Mouse (Mus musculus) CH12.LX (cell line): Measurements from ENCODE around the gene 1500015O10Rik. TPM values are rescaled to one million over a fixed set of nuclear protein-coding genes. Genes with fewer than 3 reads are reported as not detected.
A peak's percentile ranks its signal among the peaks of the same experiment; 100 is the strongest.

Experiments
- DNase-seq: peaks from one replicate; pipeline ENCODE4 v3.0.0-alpha.2; 2013; ENCODE audit errors: extremely low read depth
- H3K27ac ChIP-seq: 2 replicates; pipeline ENCODE4 v1.5.1; 2012; ENCODE audit warnings: low read depth, mild to moderate bottlenecking, control low read depth, moderate library complexity; ENCODE audit not compliant: insufficient read depth
- H3K27me3 ChIP-seq: replicated peaks from 2 replicates; pipeline ENCODE3; 2012; ENCODE audit warnings: inconsistent platforms
- H3K36me3 ChIP-seq, 2 experiments: replicated peaks in 1 of 2; 2 replicates each; pipeline versions ENCODE3 to v1.6.1; 2012; ENCODE audit warnings: inconsistent platforms in 1 of 2, low read length in 1 of 2, mild to moderate bottlenecking in 1 of 2, mixed read lengths in 1 of 2, moderate library complexity in 1 of 2; ENCODE audit not compliant: control insufficient read depth in 1 of 2, insufficient read depth in 1 of 2
- H3K4me1 ChIP-seq, 2 experiments: 2 replicates each; pipeline ENCODE4 v1.6.1; 2012; ENCODE audit warnings: inconsistent platforms in 1 of 2, moderate library complexity in 1 of 2; ENCODE audit not compliant: insufficient read depth in 2 of 2, control insufficient read depth in 1 of 2
- H3K4me2 ChIP-seq: 2 replicates; pipeline ENCODE4 v1.6.1; 2012; ENCODE audit warnings: low read depth, mild to moderate bottlenecking, control low read depth; ENCODE audit not compliant: poor library complexity, insufficient read depth, severe bottlenecking
- H3K4me3 ChIP-seq, 3 experiments: fragments of 150-350 bp in 1 of 3; sonication (generic) in 1 of 3; replicated peaks in 1 of 3; 2 replicates each; pipeline versions ENCODE3 to v1.5.1; 2011 to 2012; ENCODE audit warnings: low read depth in 2 of 3, low read length in 2 of 3, mild to moderate bottlenecking in 2 of 3, moderate library complexity in 2 of 3, control low read depth in 1 of 3, improper control_type of control experiment in 1 of 3, inconsistent platforms in 1 of 3, mixed read lengths in 1 of 3; ENCODE audit not compliant: poor library complexity in 1 of 3
- H3K79me2 ChIP-seq: replicated peaks from 2 replicates; pipeline ENCODE4 v1.6.1; 2012; ENCODE audit warnings: mild to moderate bottlenecking, moderate library complexity; ENCODE audit not compliant: control insufficient read depth, poor library complexity, insufficient read depth, severe bottlenecking; ENCODE audit errors: extremely low read depth
- H3K9ac ChIP-seq: 2 replicates; pipeline ENCODE4 v1.6.1; 2012; ENCODE audit warnings: low read depth, mild to moderate bottlenecking, control low read depth, moderate library complexity; ENCODE audit not compliant: insufficient read depth
- H3K9me3 ChIP-seq: replicated peaks from 2 replicates; pipeline ENCODE3; 2012; ENCODE audit warnings: low read length, inconsistent platforms, mixed read lengths
- BHLHE40 ChIP-seq: IDR thresholded peaks from 2 replicates; pipeline ENCODE4 v1.6.1; 2011; ENCODE audit warnings: mild to moderate bottlenecking, low read depth, low read length, improper control_type of control experiment
- CTCF ChIP-seq, 2 experiments: IDR thresholded peaks in 1 of 2; conservative IDR thresholded peaks in 1 of 2; 2 replicates each; pipeline ENCODE4 v1.5.1; 2011 to 2012; ENCODE audit warnings: low read depth in 2 of 2, low read length in 2 of 2, improper control_type of control experiment in 1 of 2, inconsistent platforms in 1 of 2, mild to moderate bottlenecking in 1 of 2, moderate library complexity in 1 of 2
- MEF2A ChIP-seq: IDR thresholded peaks from 2 replicates; pipeline ENCODE4 v1.6.1; 2014; ENCODE audit warnings: low read depth, mild to moderate bottlenecking, inconsistent platforms, low read length, improper control_type of control experiment, borderline replicate concordance
- MXI1 ChIP-seq: IDR thresholded peaks from 2 replicates; pipeline ENCODE4 v1.6.1; 2011; ENCODE audit warnings: mild to moderate bottlenecking, low read depth, low read length, improper control_type of control experiment
- RCOR1 ChIP-seq: conservative IDR thresholded peaks from 2 replicates; pipeline ENCODE4 v1.6.1; 2012; ENCODE audit warnings: low read depth, mild to moderate bottlenecking, inconsistent platforms, low read length, improper control_type of control experiment
- SIN3A ChIP-seq: IDR thresholded peaks from 2 replicates; pipeline ENCODE4 v1.6.1; 2012; ENCODE audit warnings: low read length, improper control_type of control experiment, inconsistent platforms
- SMC3 ChIP-seq: IDR thresholded peaks from 2 replicates; pipeline ENCODE4 v1.6.1; 2011; ENCODE audit warnings: low read depth, low read length, improper control_type of control experiment
- ZKSCAN1 ChIP-seq: IDR thresholded peaks from 2 replicates; pipeline ENCODE4 v1.6.1; 2012; ENCODE audit warnings: low read depth, inconsistent platforms, low read length, improper control_type of control experiment, borderline replicate concordance
- ZMIZ1 ChIP-seq: IDR thresholded peaks from 2 replicates; pipeline ENCODE4 v1.6.1; 2012; ENCODE audit warnings: low read depth, mild to moderate bottlenecking, inconsistent platforms, low read length, improper control_type of control experiment
- dilution Hi-C: fragments of 300-500 bp; cut with MboI; formaldehyde crosslinking; loops from 2 replicates; pipeline ENCODE4 v1.14.3; 2020; ENCODE audit warnings: low sequenced_read_pairs; ENCODE audit not compliant: extremely low pct_unique_long_range_greater_than_20kb, extremely low pct_ligation_motif_present
- in situ Hi-C: fragments of 300-500 bp; cut with MboI; formaldehyde crosslinking; loops from 3 replicates; pipeline ENCODE4 v1.14.3; 2019; ENCODE audit warnings: low sequenced_read_pairs, low pct_ligation_motif_present, low pct_unique_long_range_greater_than_20kb, mixed read lengths
- polyA plus RNA-seq: library from polyadenylated mRNA; unstranded; fragments of >175 nt; gene quantifications from 2 replicates; pipeline ENCODE4 v1.2.1, GENCODE M21; 2012; ENCODE audit warnings: low read depth; ENCODE audit not compliant: insufficient read length
- total RNA-seq, 2 experiments: library from RNA; depleted of rRNA; stranded (reverse); fragments of 300-350 nt in 1 of 2; fragments of >200 nt in 1 of 2; gene quantifications; 2 replicates each; pipeline ENCODE4 v1.2.3; 2012 to 2014

Gene 1500015O10Rik
- total and polyA plus RNA-seq, 3 experiments = not detected

DNA sequence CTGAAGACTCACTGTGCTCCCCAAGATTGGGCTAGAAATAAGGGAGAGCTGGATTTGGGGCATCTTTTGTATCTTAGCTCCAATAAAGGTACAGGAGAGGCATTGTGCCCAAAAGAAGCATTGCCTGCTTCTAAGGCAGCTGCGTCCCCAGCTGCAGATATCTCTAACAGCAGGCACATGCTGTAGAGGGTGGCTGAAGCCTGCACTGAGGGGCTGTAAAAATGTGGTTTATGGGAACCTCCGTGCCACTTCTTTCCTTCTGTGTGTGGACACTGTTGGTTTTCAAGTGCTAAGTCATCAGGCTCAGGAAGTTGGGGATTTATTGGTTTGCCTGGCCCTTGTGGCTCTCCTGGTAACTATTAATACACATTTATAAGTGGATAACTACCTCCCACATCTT lies 11.6 kb upstream of the 1500015O10Rik start:
- dilution Hi-C loops (no loop called here), in situ Hi-C loops (no loop called here)
- Histone ChIP-seq H3K9ac (no peak overlapping the region), H3K4me3 (no peak overlapping the region), H3K9me3 (peaks cover 4% of the 10 kb centered on the region), H3K79me2 (no peaks in the 10 kb centered on the region), H3K4me1 (no peaks in the 10 kb centered on the region), H3K27me3 (no peaks in the 10 kb centered on the region), H3K4me2 (no peak overlapping the region), H3K27ac (no peak overlapping the region), H3K36me3 (no peaks in the 10 kb centered on the region)
- no peak for TF ChIP-seq MEF2A
- no peak for TF ChIP-seq SIN3A
- TF ChIP-seq CTCF (conservative IDR thresholded peaks at IDR 0.05 in 1 of 2, IDR thresholded peaks at IDR 0.05 in 1 of 2; ENCODE audit: low read depth in 2 of 2, low read length in 2 of 2) = no peak
- no peak for TF ChIP-seq RCOR1
- DNase-seq = no peak

DNA sequence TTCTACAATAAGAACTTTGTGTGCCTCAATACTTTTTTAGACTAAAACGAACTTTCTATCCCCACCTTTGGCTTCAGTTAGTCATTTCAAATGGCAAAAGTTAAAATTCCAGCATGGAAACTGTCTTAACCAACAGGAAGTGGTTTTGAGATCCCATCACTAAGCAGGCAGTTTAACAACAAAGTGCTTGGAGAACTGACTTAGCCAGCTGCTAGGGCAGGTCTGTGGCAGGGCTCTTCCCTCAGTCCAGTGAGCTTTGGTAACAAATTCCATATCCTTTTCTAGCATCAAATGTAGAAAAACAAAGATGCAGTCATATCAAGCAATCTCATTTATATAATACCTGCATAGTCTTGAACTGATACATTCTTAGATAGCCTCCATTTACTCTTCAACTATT lies 7.9 kb upstream of the 1500015O10Rik start:
- no peak for TF ChIP-seq ZMIZ1
- no peak for TF ChIP-seq BHLHE40
- TF ChIP-seq ZKSCAN1 = no peak
- H3K4me3 ChIP-seq = no peak overlapping the region
- H3K27me3 ChIP-seq = no peaks in the 10 kb centered on the region
- dilution Hi-C loops (no loop called here), in situ Hi-C loops (no loop called here)
- no peak overlapping the region for H3K4me2 ChIP-seq
- H3K9me3 ChIP-seq = peaks cover 4% of the 10 kb centered on the region
- H3K27ac ChIP-seq = no peak overlapping the region
- H3K36me3 ChIP-seq = no peaks in the 10 kb centered on the region
- no peak for DNase-seq
- no peaks in the 10 kb centered on the region for H3K4me1 ChIP-seq
- H3K9ac ChIP-seq = no peak overlapping the region
- no peaks in the 10 kb centered on the region for H3K79me2 ChIP-seq

DNA sequence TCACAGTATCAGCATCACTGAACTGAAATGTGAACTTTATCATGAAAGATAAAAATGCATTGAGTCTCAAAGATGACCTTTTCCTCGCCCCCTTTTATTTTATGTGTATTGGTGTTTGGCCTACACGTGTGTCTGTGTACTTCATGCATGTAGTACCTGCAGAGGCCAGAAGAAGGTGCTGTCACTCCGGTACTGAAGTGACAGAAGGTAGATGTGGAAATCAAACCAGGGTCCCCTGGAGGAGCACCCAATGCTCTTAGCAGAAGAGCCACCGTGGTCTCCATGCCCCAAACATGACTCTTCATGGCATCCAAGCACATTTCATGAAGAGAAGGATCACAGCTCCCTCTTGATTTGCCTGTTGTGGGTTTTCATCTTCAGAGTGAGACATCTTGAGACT lies 1.7 kb downstream of the 1500015O10Rik start:
- dilution Hi-C loops = no loop called here
- H3K36me3 ChIP-seq = no peaks in the 10 kb centered on the region
- H3K9me3 ChIP-seq = peaks cover 12% of the 10 kb centered on the region
- no peak overlapping the region for H3K27ac ChIP-seq
- no peaks in the 10 kb centered on the region for H3K4me1 ChIP-seq
- H3K4me2 ChIP-seq = no peak overlapping the region
- H3K27me3 ChIP-seq = no peaks in the 10 kb centered on the region
- TF ChIP-seq CTCF (conservative IDR thresholded peaks at IDR 0.05 in 1 of 2, IDR thresholded peaks at IDR 0.05 in 1 of 2; ENCODE audit: low read depth in 2 of 2, low read length in 2 of 2) (peak in 1 of 2 experiments; percentile 25; a peak in 1 of 4 replicates), MXI1 (no peak), SMC3 (peak; percentile 9; the same call in 1 of the 2 replicates)
- no peak for DNase-seq
- in situ Hi-C loops = loop anchor here (25.0 kb wide), 2 partner anchors 445 to 595 kb away; no protein-coding TSS in a partner anchor
- H3K79me2 ChIP-seq = no peaks in the 10 kb centered on the region
- no peak overlapping the region for H3K9ac ChIP-seq
- H3K4me3 ChIP-seq = no peak overlapping the region
